Mouse (Mus musculus): ENCODE results near the gene Uba2. TPM values are rescaled to one million over a fixed set of nuclear protein-coding genes. Genes with fewer than 3 reads are reported as not detected.
"Not testable (repeated sequence)": the region's sequence is repeated elsewhere in the genome, so short reads cannot be mapped to it uniquely, and the experiment has no call there.

Uba2 gene
- polyA plus RNA-seq, 1 experiment from 2014 or later = 223 TPM

GRCm38 (mm10) chr7:34195632-34196031 lies 26.2 kb upstream of the Uba2 start:
- ATAC-seq (replicated peaks; ENCODE audit: low FRiP score) = peak; percentile 16; the same call in 1 of the 2 replicates
- no peaks in the 10 kb centered on the region for H3K9me3 ChIP-seq (replicated peaks)
- H3K36me3 ChIP-seq = peaks cover 32% of the 10 kb centered on the region
- H3K9ac ChIP-seq = peak overlapping the region; percentile 97
- peak overlapping the region; percentile 99 for H3K4me3 ChIP-seq (replicated peaks)
- H3K27ac ChIP-seq = no peak overlapping the region
- WGBS = 49% methylated on average over 3 of the region's 3 CpGs
- H3K27me3 ChIP-seq = no peaks in the 10 kb centered on the region
- H3K4me2 ChIP-seq = peak overlapping the region; percentile 83
- peaks cover 7% of the 10 kb centered on the region for H3K4me1 ChIP-seq

GRCm38 (mm10) chr7:34192825-34193224 lies 23.4 kb upstream of the Uba2 start:
- H3K4me3 ChIP-seq (replicated peaks) = no peak overlapping the region
- WGBS = 91% methylated on average over 6 of the region's 6 CpGs
- H3K9me3 ChIP-seq (replicated peaks) = no peaks in the 10 kb centered on the region
- H3K36me3 ChIP-seq = peaks cover 51% of the 10 kb centered on the region
- no peak overlapping the region for H3K4me2 ChIP-seq
- H3K9ac ChIP-seq = no peak overlapping the region
- no peaks in the 10 kb centered on the region for H3K27me3 ChIP-seq
- no peak for ATAC-seq (replicated peaks; ENCODE audit: low FRiP score)
- H3K4me1 ChIP-seq = peaks cover 7% of the 10 kb centered on the region
- H3K27ac ChIP-seq = no peak overlapping the region

- Histone ChIP-seq H3K4me1 (no peaks in the 10 kb centered on the region), H3K27ac (no peak overlapping the region), H3K9me3 (replicated peaks) (no peaks in the 10 kb centered on the region), H3K36me3 (peaks cover 80% of the 10 kb centered on the region), H3K4me2 (no peak overlapping the region), H3K27me3 (no peaks in the 10 kb centered on the region), H3K9ac (no peak overlapping the region), H3K4me3 (replicated peaks) (no peak overlapping the region)
- ATAC-seq (replicated peaks; ENCODE audit: low FRiP score) = no peak
- WGBS = 90% methylated on average over 12 of the region's 12 CpGs
Measured at GRCm38 (mm10) chr7:34189376-34189989, 20.1 kb upstream of the Uba2 start.

- Histone ChIP-seq H3K4me1 (no peaks in the 10 kb centered on the region), H3K27ac (no peak overlapping the region)
- no peak for ATAC-seq (replicated peaks; ENCODE audit: low FRiP score)
Measured at GRCm38 (mm10) chr7:34183794-34184193, 14.4 kb upstream of the Uba2 start.

GRCm38 (mm10) chr7:34183356-34183755 lies 14.0 kb upstream of the Uba2 start:
- Histone ChIP-seq H3K4me1 (no peaks in the 10 kb centered on the region), H3K27me3 (no peaks in the 10 kb centered on the region), H3K36me3 (peaks cover 50% of the 10 kb centered on the region), H3K9me3 (replicated peaks) (no peaks in the 10 kb centered on the region), H3K4me2 (no peak overlapping the region), H3K27ac (no peak overlapping the region), H3K9ac (no peak overlapping the region), H3K4me3 (replicated peaks) (no peak overlapping the region)
- 0 out of 2 replicates have a peak, but pooled peaks have one; percentile 15 for ATAC-seq (replicated peaks; ENCODE audit: low FRiP score)
- 87% methylated on average over 13 of the region's 13 CpGs for WGBS

More at GRCm38 (mm10) chr7:34183794-34184193, 14.4 kb upstream of the Uba2 start:
- Histone ChIP-seq H3K4me2 (no peak overlapping the region), H3K4me3 (replicated peaks) (no peak overlapping the region), H3K9ac (no peak overlapping the region), H3K36me3 (peaks cover 55% of the 10 kb centered on the region), H3K9me3 (replicated peaks) (no peaks in the 10 kb centered on the region), H3K27me3 (no peaks in the 10 kb centered on the region)
- 79% methylated on average over 3 of the region's 3 CpGs for WGBS

DNA sequence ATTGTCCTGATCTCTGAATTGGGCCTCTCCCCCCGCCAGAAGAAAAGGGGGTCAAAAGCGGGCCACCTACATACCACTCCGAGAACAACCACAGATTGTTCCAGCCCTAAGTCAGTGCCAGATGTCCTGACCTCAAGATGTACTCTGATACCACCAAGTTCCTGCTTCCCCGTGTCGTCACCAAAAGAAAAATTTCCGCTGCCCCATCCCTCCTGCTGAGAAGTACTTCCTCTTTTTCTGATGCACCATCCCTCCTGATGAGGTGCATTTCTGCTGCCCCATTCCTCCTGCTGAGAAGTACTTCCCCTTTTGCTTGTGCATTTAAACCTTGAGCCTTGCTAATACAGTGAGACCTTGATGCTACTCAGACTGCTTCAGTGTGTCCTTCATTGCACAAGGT lies 6.8 kb upstream of the Uba2 start:
- H3K27ac ChIP-seq; H3K4me1 ChIP-seq; H3K4me3 ChIP-seq (replicated peaks); H3K9me3 ChIP-seq (replicated peaks); H3K4me2 ChIP-seq; H3K27me3 ChIP-seq; H3K9ac ChIP-seq; ATAC-seq (replicated peaks; ENCODE audit: low FRiP score); H3K36me3 ChIP-seq: not testable (repeated sequence)
- 86% methylated on average over 6 of the region's 6 CpGs for WGBS

GRCm38 (mm10) chr7:34172251-34172650 lies 2.9 kb upstream of the Uba2 start:
- Histone ChIP-seq H3K4me3 (replicated peaks) (no peak overlapping the region), H3K4me2 (no peak overlapping the region), H3K9me3 (replicated peaks) (no peaks in the 10 kb centered on the region), H3K4me1 (no peaks in the 10 kb centered on the region), H3K27ac (no peak overlapping the region), H3K27me3 (no peaks in the 10 kb centered on the region), H3K36me3 (no peaks in the 10 kb centered on the region), H3K9ac (no peak overlapping the region)
- 70% methylated on average over 1 of the region's 1 CpGs for WGBS
- ATAC-seq (replicated peaks; ENCODE audit: low FRiP score) = no peak

DNA sequence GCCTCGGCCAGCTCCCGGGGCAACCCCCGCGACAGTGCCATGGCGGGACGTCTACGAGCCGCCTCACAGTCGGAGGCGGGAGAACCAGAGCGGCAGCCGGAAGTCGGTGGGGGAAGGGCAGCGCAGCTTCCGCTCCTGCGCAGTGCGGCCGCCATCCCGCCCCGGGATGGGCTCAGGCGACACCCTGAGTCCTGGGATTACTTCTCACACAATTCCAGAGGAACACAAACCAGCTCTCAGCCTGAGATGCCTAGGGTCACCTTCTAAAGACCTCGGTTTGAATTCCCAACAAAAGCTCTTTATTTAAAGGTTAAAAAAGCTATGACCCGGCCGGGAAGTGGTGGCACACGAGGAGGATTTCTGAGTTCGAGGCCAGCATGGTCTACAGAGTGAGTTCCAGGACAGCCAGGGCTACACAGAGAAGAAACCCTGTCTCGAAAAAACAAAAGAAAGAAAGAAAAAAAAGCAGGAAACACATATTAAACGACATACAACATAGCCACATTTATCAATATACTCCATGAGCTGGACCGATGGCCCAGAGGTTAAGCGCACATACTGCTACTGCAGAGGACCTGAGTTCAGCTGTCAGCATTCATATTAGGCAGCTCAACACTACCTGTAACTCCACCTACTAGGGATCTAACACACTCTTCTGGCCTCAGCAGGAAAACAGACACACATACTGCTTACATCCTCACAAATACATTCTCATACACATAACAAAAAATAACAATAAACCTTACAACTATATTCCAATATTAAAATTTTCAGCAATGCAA lies 738 bp downstream of the Uba2 start:
- Histone ChIP-seq H3K4me3 (replicated peaks) (peak overlapping the region; percentile 98), H3K9me3 (replicated peaks) (no peaks in the 10 kb centered on the region), H3K27ac (peak overlapping the region; percentile 93), H3K9ac (peak overlapping the region; percentile 99), H3K4me1 (peaks cover 9% of the 10 kb centered on the region), H3K36me3 (peaks cover 23% of the 10 kb centered on the region), H3K4me2 (peak overlapping the region; percentile 74), H3K27me3 (no peaks in the 10 kb centered on the region)
- WGBS = 10% methylated on average over 30 of the region's 30 CpGs
- ATAC-seq (replicated peaks; ENCODE audit: low FRiP score) = peak; percentile 96

DNA sequence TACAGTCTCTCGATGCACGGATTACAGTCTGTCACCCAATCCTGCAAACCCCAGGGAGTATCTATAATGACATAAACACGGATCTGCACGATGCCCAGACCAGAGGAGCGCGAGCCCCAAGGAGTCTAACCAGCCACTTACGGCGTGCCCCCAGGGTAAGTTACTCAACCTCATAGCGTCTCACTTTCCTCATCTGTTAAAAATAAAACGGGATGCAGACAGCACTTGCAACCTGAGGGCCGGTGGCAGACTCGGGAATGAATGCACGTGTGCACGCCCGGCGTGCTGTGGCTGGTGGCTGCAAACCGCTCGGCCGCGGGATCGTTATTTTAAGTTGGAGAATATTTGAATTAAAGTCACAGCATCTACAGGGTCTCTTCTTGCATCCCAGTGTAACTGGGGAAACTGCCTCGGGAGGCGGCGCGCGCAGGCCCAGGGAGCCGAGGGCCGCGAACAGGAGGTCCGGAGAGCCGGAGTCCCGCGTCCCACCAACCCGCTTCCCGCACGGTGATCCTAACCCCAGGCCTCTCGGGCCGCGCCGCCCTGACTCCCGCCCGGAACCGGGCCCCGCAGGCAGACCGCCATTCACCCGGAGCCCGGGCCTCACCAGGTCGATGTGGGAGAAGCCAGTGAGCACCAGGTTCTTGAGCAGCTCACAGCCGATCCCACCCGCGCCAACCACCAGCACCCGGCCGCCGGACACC lies 1.5 kb downstream of the Uba2 start:
- Histone ChIP-seq H3K36me3 (peaks cover 30% of the 10 kb centered on the region), H3K27me3 (no peaks in the 10 kb centered on the region), H3K4me1 (peaks cover 9% of the 10 kb centered on the region), H3K4me3 (replicated peaks) (peak overlapping the region; percentile 98), H3K9ac (peak overlapping the region; percentile 99), H3K27ac (peak overlapping the region; percentile 93), H3K4me2 (peak overlapping the region; percentile 74), H3K9me3 (replicated peaks) (no peaks in the 10 kb centered on the region)
- under 1% methylated on average over 54 of the region's 54 CpGs for WGBS
- peak; percentile 88 for ATAC-seq (replicated peaks; ENCODE audit: low FRiP score)

DNA sequence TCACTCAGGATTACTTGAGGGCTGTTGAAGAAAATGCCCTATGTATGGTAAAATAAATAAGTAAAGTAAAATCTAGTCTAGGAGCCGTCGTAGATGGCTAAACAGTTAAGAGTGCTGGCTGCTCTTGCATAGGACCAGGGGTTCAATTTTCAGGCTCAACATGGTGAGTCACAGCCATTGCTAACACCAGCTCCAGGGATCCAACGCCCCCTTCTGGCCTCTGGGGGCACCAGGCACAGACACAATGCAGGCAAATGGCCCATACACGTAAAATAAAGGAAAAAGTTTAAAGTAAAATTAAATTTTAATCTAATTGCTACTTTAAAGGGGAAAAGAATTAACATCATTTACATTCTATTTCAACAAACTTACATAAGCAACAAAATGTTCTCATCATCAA lies 2.5 kb downstream of the Uba2 start:
- ATAC-seq (replicated peaks; ENCODE audit: low FRiP score) = no peak
- peak overlapping the region; percentile 41 for H3K4me2 ChIP-seq
- 47% methylated on average over 4 of the region's 4 CpGs for WGBS
- H3K9ac ChIP-seq = no peak overlapping the region
- no peaks in the 10 kb centered on the region for H3K9me3 ChIP-seq (replicated peaks)
- peaks cover 41% of the 10 kb centered on the region for H3K36me3 ChIP-seq
- H3K4me3 ChIP-seq (replicated peaks) = 0 out of 2 replicates have a peak overlapping the region, but pooled peaks have one; percentile 6
- H3K27ac ChIP-seq = no peak overlapping the region
- peaks cover 9% of the 10 kb centered on the region for H3K4me1 ChIP-seq
- no peaks in the 10 kb centered on the region for H3K27me3 ChIP-seq

DNA sequence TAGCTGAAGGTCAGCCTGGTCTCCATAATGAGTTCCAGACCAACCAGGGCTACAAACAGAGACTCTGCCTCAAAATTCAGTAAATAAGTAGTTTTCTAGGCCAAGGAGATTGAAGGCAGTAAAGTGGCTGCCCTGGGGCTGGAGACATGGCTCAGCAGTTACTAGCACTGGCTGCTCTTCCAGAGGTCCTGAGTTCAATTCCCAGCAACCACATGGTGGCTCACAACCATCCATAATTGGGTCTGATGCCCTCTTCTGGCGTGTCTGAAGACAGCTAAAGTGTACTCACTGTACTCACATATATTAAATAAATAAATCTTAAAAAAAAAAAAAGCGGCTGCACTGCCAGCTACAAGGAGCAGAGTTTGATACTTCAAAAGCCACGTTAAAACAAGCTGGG lies 3.4 kb downstream of the Uba2 start:
- 87% methylated on average over 3 of the region's 3 CpGs for WGBS
- Histone ChIP-seq H3K27me3 (no peaks in the 10 kb centered on the region), H3K9ac (no peak overlapping the region), H3K36me3 (peaks cover 50% of the 10 kb centered on the region), H3K27ac (no peak overlapping the region), H3K4me2 (no peak overlapping the region), H3K9me3 (replicated peaks) (no peaks in the 10 kb centered on the region), H3K4me3 (replicated peaks) (0 out of 2 replicates have a peak overlapping the region, but pooled peaks have one; percentile 6), H3K4me1 (peaks cover 9% of the 10 kb centered on the region)
- no peak for ATAC-seq (replicated peaks; ENCODE audit: low FRiP score)

DNA sequence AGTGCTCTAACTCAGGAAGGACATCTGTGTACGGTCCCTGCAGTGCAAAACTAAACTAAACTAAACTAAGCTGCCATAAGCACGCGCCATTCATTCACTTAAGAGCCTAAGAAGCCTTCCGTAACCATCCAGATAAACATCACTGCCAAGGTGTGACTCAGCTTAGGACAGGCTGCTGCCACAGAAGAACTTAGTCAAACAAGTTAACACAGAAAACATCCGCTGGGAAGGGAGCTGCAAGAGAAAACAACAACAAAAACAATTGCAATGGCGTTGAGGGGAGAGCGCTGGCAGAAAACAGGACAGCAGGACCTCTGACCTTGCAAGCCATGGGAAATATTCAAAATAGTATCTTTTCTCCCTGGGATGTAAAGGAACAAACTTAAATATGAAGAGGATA lies 4.7 kb downstream of the Uba2 start:
- ATAC-seq (replicated peaks; ENCODE audit: low FRiP score) = no peak
- H3K27ac ChIP-seq = no peak overlapping the region
- H3K4me3 ChIP-seq (replicated peaks) = no peak overlapping the region
- peaks cover 63% of the 10 kb centered on the region for H3K36me3 ChIP-seq
- H3K4me2 ChIP-seq = no peak overlapping the region
- 91% methylated on average over 7 of the region's 7 CpGs for WGBS
- H3K27me3 ChIP-seq = no peaks in the 10 kb centered on the region
- peaks cover 9% of the 10 kb centered on the region for H3K4me1 ChIP-seq
- no peak overlapping the region for H3K9ac ChIP-seq
- H3K9me3 ChIP-seq (replicated peaks) = no peaks in the 10 kb centered on the region
